Mouse (Mus musculus): ENCODE data around the gene Lyg1. TPM values are rescaled to one million over a fixed set of nuclear protein-coding genes. Genes with fewer than 3 reads are reported as not detected.

Gene Lyg1
- polyA plus RNA-seq (2015; fragmentation: Nextera tagmentation; extraction: Ambion mirVana), result not detected in 2 replicates

- no peak within 1 kb of the TSS for H3K4me3 ChIP-seq
- WGBS, result 83% methylated on average over 5 of the region's 5 CpGs
- no peaks in the 10 kb centered on the region for H3K9me3 ChIP-seq
- 0 out of 2 replicates have a peak, but pooled peaks cover 5% of the 10 kb centered on the region for H3K27me3 ChIP-seq
- H3K9ac ChIP-seq, result no peak within 1 kb of the TSS
- ATAC-seq (ENCODE audit: insufficient number of reproducible peaks, insufficient read depth, low FRiP score, low TSS enrichment, low read depth), result no peak
- no peaks in the 10 kb centered on the region for H3K4me1 ChIP-seq
- H3K27ac ChIP-seq, result no peak within 1 kb of the TSS
- no peak within 1 kb of the TSS for H3K4me2 ChIP-seq
- no peaks in the 10 kb centered on the region for H3K36me3 ChIP-seq
Observed at GRCm38 (mm10) chr1:37957659-37958058, at the start of gene Lyg1. Gene Lyg1, minus strand, starts transcription at chr1:37957759.

- H3K27ac ChIP-seq, result no peak overlapping the region
- no peak for ATAC-seq (ENCODE audit: insufficient number of reproducible peaks, insufficient read depth, low FRiP score, low TSS enrichment, low read depth)
- no peak overlapping the region for H3K4me2 ChIP-seq
- H3K9me3 ChIP-seq, result no peaks in the 10 kb centered on the region
- no peaks in the 10 kb centered on the region for H3K36me3 ChIP-seq
- H3K4me1 ChIP-seq, result no peaks in the 10 kb centered on the region
- WGBS, result 58% methylated on average over 3 of the region's 3 CpGs
- H3K27me3 ChIP-seq, result no peaks in the 10 kb centered on the region
- no peak overlapping the region for H3K4me3 ChIP-seq
- H3K9ac ChIP-seq, result no peak overlapping the region
Observed at GRCm38 (mm10) chr1:38006741-38007140, 49.2 kb upstream of the Lyg1 start.

- peaks cover 11% of the 10 kb centered on the region for H3K4me1 ChIP-seq
- no peak for ATAC-seq (ENCODE audit: insufficient number of reproducible peaks, insufficient read depth, low FRiP score, low TSS enrichment, low read depth)
- no peak overlapping the region for H3K9ac ChIP-seq
- 86% methylated on average over 3 of the region's 3 CpGs for WGBS
- no peaks in the 10 kb centered on the region for H3K9me3 ChIP-seq
- H3K27me3 ChIP-seq, result no peaks in the 10 kb centered on the region
- H3K27ac ChIP-seq, result no peak overlapping the region
- no peak overlapping the region for H3K4me3 ChIP-seq
- H3K4me2 ChIP-seq, result no peak overlapping the region
- H3K36me3 ChIP-seq, result no peaks in the 10 kb centered on the region
Observed at GRCm38 (mm10) chr1:38003046-38003445, 45.5 kb upstream of the Lyg1 start.

GRCm38 (mm10) chr1:38001956-38002355 is 44.4 kb upstream of the Lyg1 start:
- Histone ChIP-seq H3K36me3 (no peaks in the 10 kb centered on the region), H3K4me2 (no peak overlapping the region), H3K4me3 (no peak overlapping the region), H3K9me3 (no peaks in the 10 kb centered on the region), H3K27ac (no peak overlapping the region), H3K4me1 (peaks cover 11% of the 10 kb centered on the region), H3K27me3 (no peaks in the 10 kb centered on the region), H3K9ac (no peak overlapping the region)
- WGBS, result 95% methylated on average over 9 of the region's 9 CpGs
- ATAC-seq (ENCODE audit: insufficient number of reproducible peaks, insufficient read depth, low FRiP score, low TSS enrichment, low read depth), result no peak

- no peak for ATAC-seq (ENCODE audit: insufficient number of reproducible peaks, insufficient read depth, low FRiP score, low TSS enrichment, low read depth)
- Histone ChIP-seq H3K4me2 (no peak overlapping the region), H3K27me3 (no peaks in the 10 kb centered on the region), H3K27ac (no peak overlapping the region), H3K9ac (no peak overlapping the region), H3K4me1 (peaks cover 17% of the 10 kb centered on the region), H3K4me3 (no peak overlapping the region), H3K9me3 (no peaks in the 10 kb centered on the region), H3K36me3 (no peaks in the 10 kb centered on the region)
- 91% methylated on average over 8 of the region's 8 CpGs for WGBS
Observed at GRCm38 (mm10) chr1:38000844-38001243, 43.3 kb upstream of the Lyg1 start.

GRCm38 (mm10) chr1:37999552-37999951 is 42.0 kb upstream of the Lyg1 start:
- Histone ChIP-seq H3K36me3 (peaks cover 10% of the 10 kb centered on the region), H3K27me3 (no peaks in the 10 kb centered on the region), H3K27ac (no peak overlapping the region), H3K4me1 (peaks cover 18% of the 10 kb centered on the region), H3K4me2 (peak overlapping the region; percentile 84), H3K4me3 (no peak overlapping the region), H3K9ac (no peak overlapping the region; the same call in 1 of the 2 replicates), H3K9me3 (no peaks in the 10 kb centered on the region)
- 78% methylated on average over 3 of the region's 3 CpGs for WGBS
- ATAC-seq (ENCODE audit: insufficient number of reproducible peaks, insufficient read depth, low FRiP score, low TSS enrichment, low read depth), result no peak

GRCm38 (mm10) chr1:37998371-37999199 is 41.0 kb upstream of the Lyg1 start:
- Histone ChIP-seq H3K9me3 (no peaks in the 10 kb centered on the region), H3K4me2 (peak overlapping the region; percentile 84), H3K27me3 (no peaks in the 10 kb centered on the region), H3K4me1 (peaks cover 18% of the 10 kb centered on the region), H3K36me3 (peaks cover 19% of the 10 kb centered on the region), H3K27ac (peak overlapping the region; percentile 91), H3K9ac (peak overlapping the region; percentile 93), H3K4me3 (peak overlapping the region; percentile 94)
- 3% methylated on average over 35 of the region's 47 CpGs for WGBS
- no peak for ATAC-seq (ENCODE audit: insufficient number of reproducible peaks, insufficient read depth, low FRiP score, low TSS enrichment, low read depth)

GRCm38 (mm10) chr1:37997867-37998266 is 40.3 kb upstream of the Lyg1 start, which contains the start of the genes Txndc9 and Eif5b:
Gene Txndc9, minus strand, starts transcription at chr1:37997893.
Gene Eif5b, plus strand, starts transcription at chr1:37998010.
- H3K4me2 ChIP-seq, result peak within 1 kb of the TSS; percentile 84
- H3K9ac ChIP-seq, result peak within 1 kb of the TSS; percentile 93
- H3K27ac ChIP-seq, result peak within 1 kb of the TSS; percentile 93
- peaks cover 25% of the 10 kb centered on the region for H3K36me3 ChIP-seq
- H3K27me3 ChIP-seq, result no peaks in the 10 kb centered on the region
- WGBS, result under 1% methylated on average over 50 of the region's 50 CpGs
- peak; percentile 94 for ATAC-seq (ENCODE audit: insufficient number of reproducible peaks, insufficient read depth, low FRiP score, low TSS enrichment, low read depth)
- H3K4me1 ChIP-seq, result peaks cover 18% of the 10 kb centered on the region
- H3K4me3 ChIP-seq, result peak within 1 kb of the TSS; percentile 94
- no peaks in the 10 kb centered on the region for H3K9me3 ChIP-seq

- Histone ChIP-seq H3K27ac (peak overlapping the region; percentile 93), H3K36me3 (peaks cover 34% of the 10 kb centered on the region), H3K4me1 (peaks cover 18% of the 10 kb centered on the region), H3K27me3 (no peaks in the 10 kb centered on the region), H3K9ac (peak overlapping the region; percentile 93), H3K4me2 (peak overlapping the region; percentile 84), H3K4me3 (peak overlapping the region; percentile 94), H3K9me3 (no peaks in the 10 kb centered on the region)
- ATAC-seq (ENCODE audit: insufficient number of reproducible peaks, insufficient read depth, low FRiP score, low TSS enrichment, low read depth), result peak; percentile 93
- WGBS, result under 1% methylated on average over 42 of the region's 42 CpGs
Observed at GRCm38 (mm10) chr1:37996877-37997484, 39.4 kb upstream of the Lyg1 start.

GRCm38 (mm10) chr1:37996226-37996625 is 38.7 kb upstream of the Lyg1 start:
- H3K27me3 ChIP-seq, result no peaks in the 10 kb centered on the region
- ATAC-seq (ENCODE audit: insufficient number of reproducible peaks, insufficient read depth, low FRiP score, low TSS enrichment, low read depth), result no peak
- WGBS, result 36% methylated on average over 3 of the region's 3 CpGs
- no peaks in the 10 kb centered on the region for H3K9me3 ChIP-seq
- H3K4me3 ChIP-seq, result peak overlapping the region; percentile 94
- H3K27ac ChIP-seq, result no peak overlapping the region
- H3K36me3 ChIP-seq, result peaks cover 41% of the 10 kb centered on the region
- H3K4me2 ChIP-seq, result peak overlapping the region; percentile 84
- peak overlapping the region; percentile 88 for H3K9ac ChIP-seq
- H3K4me1 ChIP-seq, result peaks cover 18% of the 10 kb centered on the region

- no peak for ATAC-seq (ENCODE audit: insufficient number of reproducible peaks, insufficient read depth, low FRiP score, low TSS enrichment, low read depth)
Observed at GRCm38 (mm10) chr1:37987856-37988255, 30.3 kb upstream of the Lyg1 start.

More at GRCm38 (mm10) chr1:37987856-37988255, 30.3 kb upstream of the Lyg1 start:
- Histone ChIP-seq H3K4me3 (no peak overlapping the region), H3K27ac (no peak overlapping the region), H3K4me2 (no peak overlapping the region), H3K9ac (no peak overlapping the region), H3K27me3 (no peaks in the 10 kb centered on the region), H3K36me3 (peaks cover 69% of the 10 kb centered on the region), H3K9me3 (no peaks in the 10 kb centered on the region), H3K4me1 (no peaks in the 10 kb centered on the region)
- WGBS, result 91% methylated on average over 5 of the region's 5 CpGs
